Mouse (Mus musculus) left cerebral cortex, postnatal 10 days (tissue): Measurements from ENCODE around the gene Alkbh3. TPM values are rescaled to one million over a fixed set of nuclear protein-coding genes. Genes with fewer than 3 reads are reported as not detected.

Source experiments
- DNase-seq, 2 experiments: peaks; one replicate each; pipeline ENCODE4 v3.0.0; 2021 to 2022; ENCODE audit warnings: low spot score in 2 of 2, mixed read lengths in 1 of 2; ENCODE audit errors: extremely low spot score in 1 of 2
- intact Hi-C: fragments of 180-260 bp; cut with DNase I; formaldehyde crosslinking; loops from one replicate; pipeline ENCODE4 v1.15.1; 2025
- total RNA-seq, 2 experiments: library from RNA; stranded (reverse); gene quantifications; 2 replicates each; pipeline ENCODE4 v1.2.3; 2021

Alkbh3 gene
- total RNA-seq, 2 experiments from 2014 or later = 26.9 to 29.2 TPM

- intact Hi-C loops = loop anchor here (2.0 kb wide), 1 partner anchor 131 kb away; no protein-coding TSS in a partner anchor
- DNase-seq = no peak
These were observed 8.7 kb downstream of the Alkbh3 start for GRCm38 (mm10) chr2:94001918-94002317.

- no peak for DNase-seq
- intact Hi-C loops = no loop called here
These were observed 9.2 kb downstream of the Alkbh3 start for GRCm38 (mm10) chr2:94001411-94001810.

GRCm38 (mm10) chr2:93996254-93996653 is 14.4 kb downstream of the Alkbh3 start, which contains the start of gene Gm27027:
Gm27027 (minus strand) TSS chr2:93996354.
- no peak for DNase-seq

GRCm38 (mm10) chr2:93992810-93993209 is 17.8 kb downstream of the Alkbh3 start:
- intact Hi-C loops = loop anchor here (5.0 kb wide), 1 partner anchor 36 kb away; the partner anchor contains the start of gene Gm13889
- DNase-seq = no peak

More at GRCm38 (mm10) chr2:93996254-93996653, 14.4 kb downstream of the Alkbh3 start, which contains the start of gene Gm27027:
- intact Hi-C loops = no loop called here

GRCm38 (mm10) chr2:93992259-93992658 is 18.3 kb downstream of the Alkbh3 start:
- intact Hi-C loops = loop anchor here (5.0 kb wide), 1 partner anchor 35 kb away; the partner anchor contains the start of gene Gm13889
- DNase-seq = peak in 1 of 2 experiments; percentile 43

GRCm38 (mm10) chr2:93991336-93991735 is 19.3 kb downstream of the Alkbh3 start:
- intact Hi-C loops = loop anchor here (5.0 kb wide), 1 partner anchor 34 kb away; the partner anchor contains the start of gene Gm13889
- DNase-seq = no peak

- intact Hi-C loops = no loop called here
- no peak for DNase-seq
These were observed 22.2 kb downstream of the Alkbh3 start for GRCm38 (mm10) chr2:93988440-93988839.

GRCm38 (mm10) chr2:93982457-93983235 is 28.0 kb downstream of the Alkbh3 start:
- no peak for DNase-seq
- intact Hi-C loops = no loop called here

GRCm38 (mm10) chr2:93979249-93980120 is 31.1 kb downstream of the Alkbh3 start:
- intact Hi-C loops = no loop called here
- no peak for DNase-seq

- intact Hi-C loops = no loop called here
- peak in 1 of 2 experiments; percentile 83 for DNase-seq
These were observed 34.0 kb downstream of the Alkbh3 start for GRCm38 (mm10) chr2:93976436-93977252.

GRCm38 (mm10) chr2:93975526-93976435 is 34.8 kb downstream of the Alkbh3 start:
- no peak for DNase-seq

GRCm38 (mm10) chr2:93975041-93975440 is 35.6 kb downstream of the Alkbh3 start:
- DNase-seq = no peak
- intact Hi-C loops = no loop called here

More at GRCm38 (mm10) chr2:93975526-93976435, 34.8 kb downstream of the Alkbh3 start:
- intact Hi-C loops = no loop called here

- intact Hi-C loops = no loop called here
- no peak for DNase-seq
These were observed 39.0 kb downstream of the Alkbh3 start for GRCm38 (mm10) chr2:93971647-93972046.

GRCm38 (mm10) chr2:93964494-93965160 is 46.0 kb downstream of the Alkbh3 start:
- intact Hi-C loops = no loop called here
- DNase-seq = peak; percentile 42 to 54

GRCm38 (mm10) chr2:93963802-93964201 is 46.8 kb downstream of the Alkbh3 start:
- intact Hi-C loops = no loop called here
- no peak for DNase-seq

- intact Hi-C loops = no loop called here
- DNase-seq = peak in 1 of 2 experiments; percentile 50
These were observed 48.9 kb downstream of the Alkbh3 start for GRCm38 (mm10) chr2:93961716-93962115.

- no peak for DNase-seq
- intact Hi-C loops = loop anchor here (5.0 kb wide), 2 partner anchors 33 to 87 kb away; no protein-coding TSS in a partner anchor
These were observed 51.3 kb downstream of the Alkbh3 start for GRCm38 (mm10) chr2:93959346-93959745.
